Mouse (Mus musculus) left cerebral cortex, postnatal 10 days (tissue): ENCODE data around the gene Qrfp. TPM values are rescaled to one million over a fixed set of nuclear protein-coding genes. Genes with fewer than 3 reads are reported as not detected.

Source experiments
- DNase-seq, 2 experiments: peaks; one replicate each; pipeline ENCODE4 v3.0.0; 2021 to 2022; ENCODE audit warnings: low spot score in 2 of 2, mixed read lengths in 1 of 2; ENCODE audit errors: extremely low spot score in 1 of 2
- intact Hi-C: fragments of 180-260 bp; cut with DNase I; formaldehyde crosslinking; loops from one replicate; pipeline ENCODE4 v1.15.1; 2025
- total RNA-seq, 2 experiments: library from RNA; stranded (reverse); gene quantifications; 2 replicates each; pipeline ENCODE4 v1.2.3; 2021

Qrfp gene
- not detected for total RNA-seq

- intact Hi-C loops = no loop called here
- no peak for DNase-seq
Observed at GRCm38 (mm10) chr2:31810444-31810843, at the start of gene Qrfp. TSS of gene Qrfp (minus strand) at chr2:31810580.

GRCm38 (mm10) chr2:31858500-31858899 is 48.1 kb upstream of the Qrfp start:
- DNase-seq = no peak
- intact Hi-C loops = no loop called here

DNA sequence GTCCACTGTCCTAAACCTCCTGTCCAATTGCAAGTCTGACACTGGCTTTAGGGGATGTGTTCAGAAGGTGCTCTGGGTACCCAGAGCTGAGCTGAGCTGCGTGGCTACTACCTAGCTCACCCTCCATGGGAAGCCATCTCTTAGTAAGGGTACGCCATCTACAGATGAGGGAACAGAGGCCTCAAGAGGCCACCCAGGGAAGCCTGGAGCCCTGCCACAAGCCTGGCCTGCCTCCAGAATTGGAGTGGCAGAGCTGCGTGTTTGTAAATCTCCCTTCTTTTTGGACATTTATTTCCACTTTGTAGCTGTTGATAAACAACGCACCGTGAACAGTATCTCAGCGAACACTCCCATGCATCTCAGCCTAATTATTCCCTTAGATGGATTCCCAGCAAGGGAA is 46.8 kb upstream of the Qrfp start:
- intact Hi-C loops = no loop called here
- DNase-seq = no peak

DNA sequence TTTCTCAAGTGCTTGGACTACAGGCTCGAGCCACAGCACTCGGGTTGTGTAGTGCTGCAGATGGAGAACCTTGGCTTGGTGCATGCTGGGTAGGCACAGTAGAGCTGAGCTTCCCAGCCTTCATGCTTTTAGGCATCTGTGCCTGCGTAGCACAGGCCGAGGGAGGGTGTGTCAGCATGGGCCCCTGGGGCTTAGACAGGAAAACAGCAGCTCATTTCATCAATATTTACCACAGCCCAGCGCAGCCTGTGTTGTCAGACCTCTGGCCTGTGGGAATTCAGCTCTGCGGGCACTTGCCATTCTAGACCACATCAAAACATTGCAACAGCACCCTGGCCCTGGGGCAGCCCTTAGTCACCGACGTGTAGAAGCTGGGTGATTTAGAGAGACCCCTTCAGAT is 45.6 kb upstream of the Qrfp start:
- intact Hi-C loops = no loop called here
- DNase-seq = no peak

DNA sequence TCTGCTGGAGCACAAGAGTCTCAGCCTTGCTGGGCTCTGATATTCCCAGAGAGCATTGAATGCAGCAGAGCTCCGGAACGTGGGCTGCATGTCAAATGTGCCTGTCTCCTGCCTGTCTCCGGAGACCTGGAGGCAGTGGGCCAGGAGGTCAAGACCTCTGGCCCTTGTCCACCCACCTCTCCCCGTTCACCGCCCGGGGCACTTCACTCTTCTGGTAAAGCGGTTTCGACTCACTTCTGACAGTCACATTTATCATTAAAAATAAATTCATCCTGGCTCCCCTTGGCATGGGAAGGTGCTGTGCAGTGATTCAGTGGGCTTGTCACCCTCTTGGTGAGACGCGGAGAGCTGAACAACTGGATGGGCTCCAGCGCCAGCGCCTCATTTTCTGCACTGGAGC is 39.8 kb upstream of the Qrfp start:
- intact Hi-C loops = no loop called here
- no peak for DNase-seq

DNA sequence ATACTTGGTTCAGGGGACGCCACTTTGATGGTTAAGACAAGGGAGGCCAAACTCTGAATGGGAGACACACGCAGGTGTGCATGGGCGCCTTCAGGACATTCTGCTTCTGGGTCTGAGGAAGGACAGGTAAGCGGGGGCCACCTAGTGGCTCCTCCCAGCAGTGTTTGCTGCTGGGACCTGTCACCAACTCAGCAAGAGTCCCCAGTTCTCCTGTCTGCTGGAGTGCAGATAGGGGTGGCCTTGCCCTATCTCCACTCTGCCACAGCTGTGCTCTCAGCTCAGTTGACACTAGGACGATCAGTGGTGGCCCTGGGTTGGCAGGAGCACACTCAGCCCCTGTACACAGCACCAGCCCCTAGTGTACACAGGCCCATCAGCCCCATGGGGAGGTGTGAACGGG is 37.5 kb upstream of the Qrfp start:
- no peak for DNase-seq

DNA sequence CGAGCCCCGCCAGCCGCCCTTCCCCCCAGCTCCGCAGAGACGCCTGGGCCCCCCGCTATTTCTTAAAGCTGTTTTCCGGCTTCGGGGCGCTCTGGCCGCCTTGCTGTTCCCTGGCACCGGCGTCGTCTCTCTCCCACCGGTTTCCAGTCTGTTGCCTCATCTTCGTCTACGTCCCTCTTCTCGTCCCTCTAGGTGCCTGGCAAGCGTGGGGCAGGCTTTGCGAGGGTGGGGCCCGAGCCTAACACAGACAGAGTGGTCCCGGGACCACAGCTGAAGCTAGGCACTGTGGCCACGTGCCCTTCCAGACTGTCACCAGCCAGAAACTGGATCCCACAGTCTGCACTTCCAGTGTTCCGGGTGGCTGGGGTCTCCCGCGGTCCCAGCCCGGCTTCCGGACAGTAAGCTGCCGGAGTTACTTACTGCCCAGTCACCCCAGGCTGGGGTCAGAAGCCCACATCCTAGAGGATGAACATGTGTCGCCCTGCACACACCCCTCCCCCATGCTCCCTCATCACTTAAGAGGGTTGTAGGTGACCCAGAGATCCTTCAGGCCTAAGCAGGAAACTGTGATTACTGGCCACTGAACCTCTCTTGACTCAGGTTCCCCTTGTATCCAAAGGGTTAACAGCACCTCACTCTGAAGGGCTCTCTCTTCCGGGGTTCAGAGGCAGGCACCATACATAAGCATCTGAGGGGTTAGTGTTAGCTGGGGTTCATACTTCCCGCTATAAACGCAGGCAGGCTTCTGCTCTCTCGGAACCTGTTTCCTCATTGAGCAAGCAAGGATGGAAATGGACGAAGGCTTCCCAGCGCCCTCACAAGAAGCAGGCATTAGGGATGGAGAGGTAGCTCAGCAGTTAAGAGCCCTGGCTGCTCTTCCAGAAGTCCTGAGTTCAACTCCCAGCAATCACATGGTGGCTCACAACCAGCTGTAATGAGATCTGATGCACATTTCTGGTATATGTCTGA is 36.6 kb upstream of the Qrfp start:
- no peak for DNase-seq
- intact Hi-C loops = no loop called here

More for the DNA sequence above, 37.5 kb upstream of the Qrfp start:
- intact Hi-C loops = no loop called here

- intact Hi-C loops = no loop called here
- no peak for DNase-seq
Observed at GRCm38 (mm10) chr2:31845896-31846691, 35.7 kb upstream of the Qrfp start, which contains the start of gene Fibcd1. TSS of gene Fibcd1 (minus strand) at chr2:31846005.

GRCm38 (mm10) chr2:31845512-31845895 is 35.1 kb upstream of the Qrfp start:
- DNase-seq = no peak
- intact Hi-C loops = no loop called here

DNA sequence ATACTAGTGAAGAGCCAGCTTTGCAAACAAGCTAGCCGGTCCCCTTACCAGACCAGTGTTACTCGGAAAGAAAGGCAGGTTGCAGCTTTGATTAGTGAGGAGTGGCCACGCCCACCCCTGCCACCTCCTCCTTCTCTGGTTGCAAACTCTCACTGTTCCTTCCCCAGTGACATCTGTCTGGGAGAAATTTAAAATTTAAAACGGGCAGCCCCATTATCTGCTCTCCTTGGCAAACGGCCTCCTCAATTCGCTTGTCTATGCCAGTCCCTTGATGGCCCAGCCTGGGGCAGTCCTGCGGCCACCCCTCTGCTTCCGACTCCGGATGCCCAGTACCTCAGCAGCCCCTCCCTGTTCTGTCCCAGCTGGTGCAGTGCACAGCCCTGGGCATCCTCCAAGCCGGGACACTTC is 34.4 kb upstream of the Qrfp start:
- intact Hi-C loops = no loop called here
- DNase-seq = no peak

DNA sequence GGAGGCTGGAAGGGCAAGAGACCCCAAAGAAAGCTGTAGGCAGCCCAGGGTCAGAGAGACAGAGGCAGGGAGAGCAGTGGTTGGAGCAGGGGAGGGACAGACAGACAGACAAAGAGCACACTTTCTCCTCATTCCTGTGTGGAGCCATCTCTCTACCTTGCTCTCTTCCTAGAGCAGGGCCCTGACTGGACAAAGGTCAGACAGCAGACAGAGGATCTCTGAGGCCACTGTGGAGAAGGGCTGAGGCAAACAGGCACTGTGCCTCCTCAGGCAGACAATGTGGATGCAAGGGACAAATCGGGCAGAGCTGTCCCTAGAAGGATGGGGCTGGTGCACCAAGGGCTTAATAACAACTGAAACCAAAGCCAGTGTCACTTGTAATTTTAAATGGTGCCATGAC is 28.5 kb upstream of the Qrfp start:
- intact Hi-C loops = no loop called here
- no peak for DNase-seq

- intact Hi-C loops = no loop called here
- DNase-seq = no peak
Observed at GRCm38 (mm10) chr2:31836985-31837384, 26.6 kb upstream of the Qrfp start.

GRCm38 (mm10) chr2:31836091-31836490 is 25.7 kb upstream of the Qrfp start:
- no peak for DNase-seq
- intact Hi-C loops = no loop called here

DNA sequence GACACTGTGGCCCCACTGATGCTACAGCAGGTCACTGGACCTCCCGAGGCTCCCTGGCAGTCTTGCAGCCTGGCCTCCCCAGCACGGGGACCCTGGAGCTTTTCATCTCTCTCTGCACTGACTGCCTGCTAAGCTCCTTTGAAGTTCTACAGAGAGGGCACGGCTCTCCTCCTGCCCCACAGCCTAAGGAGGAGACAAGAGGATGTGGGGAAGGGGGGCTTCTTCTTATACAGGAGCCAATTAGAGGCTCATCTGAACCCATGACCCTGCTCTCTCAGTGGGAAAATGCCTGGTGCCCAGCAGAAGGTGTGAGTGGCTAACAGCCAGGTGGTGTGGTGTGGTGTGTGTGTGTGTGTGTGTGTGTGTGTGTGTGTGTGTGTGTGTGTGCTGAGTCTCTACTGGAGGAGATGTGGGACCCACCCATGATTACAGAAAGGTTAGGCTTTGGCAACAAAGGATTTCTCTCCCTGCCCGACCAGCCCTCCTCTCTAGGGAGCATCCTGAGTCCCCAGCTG is 18.0 kb upstream of the Qrfp start:
- no peak for DNase-seq
- intact Hi-C loops = no loop called here

GRCm38 (mm10) chr2:31827877-31828276 is 17.5 kb upstream of the Qrfp start:
- intact Hi-C loops = no loop called here

GRCm38 (mm10) chr2:31826094-31827085 is 16.0 kb upstream of the Qrfp start:
- no peak for DNase-seq
- intact Hi-C loops = no loop called here

More at GRCm38 (mm10) chr2:31827877-31828276, 17.5 kb upstream of the Qrfp start:
- peak; percentile 83 to 86 for DNase-seq

- intact Hi-C loops = no loop called here
- no peak for DNase-seq
Observed at GRCm38 (mm10) chr2:31825469-31825911, 15.1 kb upstream of the Qrfp start.

GRCm38 (mm10) chr2:31823933-31824730 is 13.8 kb upstream of the Qrfp start:
- intact Hi-C loops = no loop called here

More at GRCm38 (mm10) chr2:31823933-31824730, 13.8 kb upstream of the Qrfp start:
- DNase-seq = no peak
